Mouse (Mus musculus) hindbrain, embryonic 11.5 days (tissue): ENCODE data around the gene Adgre5. TPM values are rescaled to one million over a fixed set of nuclear protein-coding genes. Genes with fewer than 3 reads are reported as not detected.

Experiments used
- ATAC-seq: fragments of 200-750 bp; cut with Nextera tagmentation; 2 replicates; pipeline ENCODE4 v1.8.0; 2017; ENCODE audit warnings: mild to moderate bottlenecking, moderate TSS enrichment, moderate library complexity; ENCODE audit not compliant: low FRiP score
- DNase-seq: peaks from one replicate; pipeline ENCODE4 v3.0.0-alpha.2; 2015; ENCODE audit warnings: low spot score
- H3K27ac ChIP-seq: fragments of 300-500 bp; sonication (generic); 2 replicates; pipeline ENCODE4 v1.5.1; 2014; ENCODE audit warnings: mild to moderate bottlenecking, low read depth, low read length
- H3K27me3 ChIP-seq: fragments of 300-500 bp; sonication (generic); 2 replicates; pipeline ENCODE4 v1.6.1; 2014; ENCODE audit warnings: mild to moderate bottlenecking, low read length, moderate library complexity, mixed read lengths; ENCODE audit not compliant: control insufficient read depth, insufficient read depth
- H3K36me3 ChIP-seq: fragments of 300-500 bp; sonication (generic); 2 replicates; pipeline ENCODE4 v1.6.1; 2014; ENCODE audit warnings: mild to moderate bottlenecking, low read length, moderate library complexity, mixed read lengths; ENCODE audit not compliant: control insufficient read depth, insufficient read depth
- H3K4me1 ChIP-seq: fragments of 300-500 bp; sonication (generic); replicated peaks from 2 replicates; pipeline ENCODE4 v1.6.1; 2014; ENCODE audit warnings: low read length, mixed read lengths; ENCODE audit not compliant: control insufficient read depth, insufficient read depth
- H3K4me2 ChIP-seq: fragments of 300-500 bp; sonication (generic); replicated peaks from 2 replicates; pipeline ENCODE4 v1.6.1; 2014; ENCODE audit warnings: mild to moderate bottlenecking, low read depth, low read length
- H3K4me3 ChIP-seq: fragments of 300-500 bp; sonication (generic); 2 replicates; pipeline ENCODE4 v1.5.1; 2014; ENCODE audit warnings: low read depth, low read length
- H3K9ac ChIP-seq: fragments of 300-500 bp; sonication (generic); 2 replicates; pipeline ENCODE4 v1.6.1; 2014; ENCODE audit warnings: low read depth, low read length
- H3K9me3 ChIP-seq: fragments of 300-500 bp; sonication (generic); 2 replicates; pipeline ENCODE4 v1.6.1; 2016; ENCODE audit warnings: low read length; ENCODE audit not compliant: control insufficient read depth
- WGBS: fragments of 180-500 bp; shearing (Covaris S2); extraction: QIAGEN DNeasy Blood & Tissue Kit; methylation state at CpG from one replicate; pipeline ENCODE4 v1.1.7; 2014; 5-methylcytosine and 5-hydroxymethylcytosine counted together
- polyA plus RNA-seq: library from polyadenylated mRNA; unstranded; fragments of >200 nt; fragmentation: Nextera tagmentation; extraction: Ambion mirVana; gene quantifications from 2 replicates; pipeline ENCODE4 v1.2.1, GENCODE M21; 2014

Gene Adgre5
- 13.0 and 13.8 TPM in 2 replicates for polyA plus RNA-seq

DNA sequence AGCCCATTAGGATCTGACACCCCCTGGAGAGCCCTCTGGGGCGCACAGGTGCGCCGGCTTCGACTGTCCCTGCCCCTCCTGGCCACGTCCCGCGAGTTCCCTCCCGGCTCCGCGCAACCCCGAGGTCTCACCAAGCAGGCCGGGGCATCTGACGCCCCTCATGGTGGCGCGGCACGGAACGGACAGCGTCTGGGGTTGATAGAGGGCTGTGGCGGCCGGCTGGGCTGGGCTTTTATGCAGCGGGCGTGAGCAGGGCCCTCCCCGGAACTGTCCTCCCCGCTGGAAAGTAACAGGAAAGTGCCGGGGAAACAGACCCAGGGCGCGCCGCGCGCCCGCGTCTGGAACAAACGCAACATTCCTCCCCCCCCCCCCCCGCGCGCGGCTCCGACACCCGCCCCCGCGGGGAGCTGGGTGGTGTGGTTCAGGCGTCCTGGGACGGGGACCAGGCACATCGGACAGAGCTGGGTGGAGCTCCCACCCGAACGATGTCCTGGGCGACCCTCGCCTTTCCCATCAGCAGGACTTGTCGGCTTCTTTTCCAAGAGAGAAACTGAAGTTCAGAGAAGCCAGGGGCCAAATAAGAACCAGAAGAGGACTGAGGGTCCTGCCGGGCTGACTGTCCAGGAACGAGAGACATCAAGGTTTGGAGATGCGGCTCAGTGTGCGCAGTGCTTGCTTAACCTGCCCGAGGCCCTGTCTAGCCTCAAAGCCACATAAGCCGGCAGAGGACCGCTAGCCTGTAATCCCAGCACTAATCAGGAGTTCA lies at the start of gene Adgre5:
TSS of gene Adgre5 (minus strand) at position 351 of the 766 bp plus-strand sequence.
- Histone ChIP-seq H3K9me3 (no peaks in the 10 kb centered on the region), H3K4me3 (peak within 1 kb of the TSS; percentile 47), H3K27ac (no peak within 1 kb of the TSS), H3K27me3 (peaks cover 20% of the 10 kb centered on the region), H3K9ac (peak within 1 kb of the TSS; percentile 58; the same call in 1 of the 2 replicates), H3K36me3 (no peaks in the 10 kb centered on the region), H3K4me1 (no peaks in the 10 kb centered on the region; the same call in 1 of the 2 replicates), H3K4me2 (peak within 1 kb of the TSS; percentile 86)
- peak; percentile 52 for DNase-seq
- WGBS = under 1% methylated on average over 49 of the region's 56 CpGs
- ATAC-seq = peak; percentile 51; the same call in 1 of the 2 replicates

DNA sequence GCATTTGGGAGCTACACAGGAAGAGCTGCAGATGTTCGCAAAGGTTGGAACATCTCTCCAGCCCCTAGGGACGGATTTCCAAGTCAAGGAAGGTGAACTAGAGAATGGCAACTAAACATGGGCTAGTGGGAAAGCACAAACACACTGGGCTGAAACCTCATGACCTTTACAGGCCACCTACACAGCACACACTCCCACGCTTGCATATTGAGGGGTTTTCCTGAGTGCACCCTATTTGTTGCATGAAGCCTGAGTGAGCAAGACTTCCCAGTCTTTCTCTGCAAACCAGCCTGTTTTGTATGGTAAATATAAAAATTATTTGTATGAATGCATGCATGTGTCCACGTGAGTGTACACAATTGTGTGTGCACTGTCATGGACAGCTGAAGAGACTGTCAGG lies 48.7 kb upstream of the Adgre5 start:
- Histone ChIP-seq H3K36me3 (no peaks in the 10 kb centered on the region), H3K4me3 (no peak overlapping the region), H3K9me3 (no peaks in the 10 kb centered on the region), H3K27me3 (no peaks in the 10 kb centered on the region), H3K27ac (no peak overlapping the region), H3K4me1 (no peaks in the 10 kb centered on the region), H3K4me2 (no peak overlapping the region), H3K9ac (no peak overlapping the region)
- DNase-seq = no peak
- 76% methylated on average over 4 of the region's 4 CpGs for WGBS
- no peak for ATAC-seq

DNA sequence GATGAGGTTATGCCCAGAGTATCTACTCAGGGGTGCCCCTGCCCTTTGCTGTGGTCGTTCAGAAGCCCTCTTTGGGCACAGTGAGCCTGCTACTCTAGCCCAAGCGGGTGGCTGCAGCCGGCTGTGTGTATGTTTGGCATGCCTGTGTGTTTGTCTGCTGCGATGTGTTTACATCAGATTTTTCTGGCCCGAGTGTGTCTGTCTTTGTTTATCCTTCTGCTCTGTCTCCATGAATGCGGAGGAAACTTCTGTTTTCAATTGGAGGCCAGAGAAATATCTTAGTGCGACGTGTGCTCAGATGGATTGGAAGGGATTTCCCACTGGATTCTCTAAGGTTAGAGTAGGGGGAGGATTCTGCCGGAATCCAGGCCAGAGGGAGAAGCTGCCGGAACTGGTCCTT lies 43.9 kb upstream of the Adgre5 start:
- no peak overlapping the region for H3K27ac ChIP-seq
- no peaks in the 10 kb centered on the region for H3K36me3 ChIP-seq
- H3K9me3 ChIP-seq = no peaks in the 10 kb centered on the region
- 74% methylated on average over 10 of the region's 10 CpGs for WGBS
- no peaks in the 10 kb centered on the region for H3K27me3 ChIP-seq
- H3K4me1 ChIP-seq = no peaks in the 10 kb centered on the region
- ATAC-seq (no peak), DNase-seq (no peak)
- H3K4me2 ChIP-seq = no peak overlapping the region
- H3K4me3 ChIP-seq = no peak overlapping the region
- H3K9ac ChIP-seq = no peak overlapping the region

DNA sequence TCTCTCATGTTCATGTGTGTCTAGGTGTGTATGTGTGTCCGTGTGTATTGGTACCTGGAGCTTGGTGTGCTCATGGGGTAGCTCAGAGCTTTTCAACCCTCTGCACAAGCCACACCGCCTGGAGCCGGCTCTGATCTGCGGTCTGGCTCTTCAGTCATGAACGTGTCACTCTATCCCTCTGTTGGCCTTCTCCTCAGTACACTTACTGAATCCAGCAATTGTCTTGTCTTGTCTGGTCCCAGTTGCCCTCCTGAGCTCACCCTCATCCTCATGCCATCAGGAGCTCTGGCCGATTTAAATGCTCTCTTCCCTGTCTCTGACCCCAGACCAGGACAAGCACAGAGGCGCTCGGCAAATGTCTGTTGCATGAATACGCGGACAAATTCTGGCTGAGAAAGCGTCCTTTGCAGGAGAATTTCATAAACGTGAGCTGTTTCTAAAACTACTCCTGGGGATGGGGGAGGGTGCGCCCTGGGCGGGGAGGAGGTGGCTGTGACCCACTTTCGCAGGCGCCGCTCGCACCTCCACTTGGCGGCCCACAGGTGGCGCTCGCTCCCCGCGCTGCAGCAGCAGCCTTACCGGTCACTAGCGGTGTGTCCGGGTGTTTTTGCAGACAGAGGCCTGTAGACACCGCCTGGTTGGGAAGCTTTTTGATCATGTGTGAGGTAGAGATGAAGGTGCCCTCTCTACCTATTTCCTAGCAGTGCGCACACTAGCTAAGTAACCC lies 41.9 kb upstream of the Adgre5 start:
- no peaks in the 10 kb centered on the region for H3K4me1 ChIP-seq
- DNase-seq (peak; percentile 83), ATAC-seq (peak; percentile 63)
- 0 out of 2 replicates have a peak overlapping the region, but pooled peaks have one; percentile 19 for H3K4me2 ChIP-seq
- H3K9ac ChIP-seq = no peak overlapping the region; the same call in 1 of the 2 replicates
- H3K27me3 ChIP-seq = no peaks in the 10 kb centered on the region
- no peaks in the 10 kb centered on the region for H3K9me3 ChIP-seq
- no peaks in the 10 kb centered on the region for H3K36me3 ChIP-seq
- H3K27ac ChIP-seq = no peak overlapping the region
- H3K4me3 ChIP-seq = no peak overlapping the region
- WGBS = 14% methylated on average over 27 of the region's 28 CpGs

DNA sequence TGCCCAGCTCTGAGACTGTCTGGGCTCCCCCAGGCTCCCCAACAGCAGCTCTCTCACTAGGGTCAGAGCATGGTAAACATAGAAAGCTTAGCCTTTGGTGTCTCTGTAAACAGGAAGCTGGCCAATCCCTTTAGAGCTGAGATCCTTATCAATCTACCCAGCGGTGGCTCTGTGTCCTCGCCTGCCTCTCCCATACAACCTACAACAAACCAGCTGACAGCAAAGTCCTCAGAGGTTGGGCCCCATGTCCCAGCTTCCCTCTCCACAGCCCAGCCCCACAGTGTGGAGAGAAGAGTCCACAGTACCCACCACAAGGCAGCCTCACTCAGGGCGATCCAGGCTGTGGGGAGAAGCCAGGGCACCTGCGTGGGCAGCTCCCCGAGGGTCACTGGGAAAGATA lies 38.5 kb upstream of the Adgre5 start:
- Histone ChIP-seq H3K4me3 (no peak overlapping the region), H3K9me3 (no peaks in the 10 kb centered on the region)
- ATAC-seq = no peak

GRCm38 (mm10) chr8:83778051-83778450 lies 36.9 kb upstream of the Adgre5 start:
- H3K36me3 ChIP-seq = no peaks in the 10 kb centered on the region
- WGBS = 81% methylated on average over 3 of the region's 3 CpGs
- no peaks in the 10 kb centered on the region for H3K4me1 ChIP-seq
- DNase-seq (no peak), ATAC-seq (no peak)
- H3K27ac ChIP-seq = no peak overlapping the region
- no peaks in the 10 kb centered on the region for H3K27me3 ChIP-seq
- no peak overlapping the region for H3K4me3 ChIP-seq
- no peaks in the 10 kb centered on the region for H3K9me3 ChIP-seq
- H3K9ac ChIP-seq = no peak overlapping the region
- no peak overlapping the region for H3K4me2 ChIP-seq

More for the DNA sequence above, 38.5 kb upstream of the Adgre5 start:
- no peak overlapping the region for H3K9ac ChIP-seq
- no peak overlapping the region for H3K27ac ChIP-seq
- H3K4me1 ChIP-seq = no peaks in the 10 kb centered on the region
- DNase-seq = no peak
- no peaks in the 10 kb centered on the region for H3K27me3 ChIP-seq
- no peaks in the 10 kb centered on the region for H3K36me3 ChIP-seq
- 64% methylated on average over 5 of the region's 5 CpGs for WGBS
- no peak overlapping the region for H3K4me2 ChIP-seq

GRCm38 (mm10) chr8:83776632-83777031 lies 35.5 kb upstream of the Adgre5 start:
- Histone ChIP-seq H3K9ac (no peak overlapping the region), H3K27ac (no peak overlapping the region), H3K9me3 (no peaks in the 10 kb centered on the region), H3K4me3 (no peak overlapping the region), H3K36me3 (no peaks in the 10 kb centered on the region), H3K4me2 (no peak overlapping the region), H3K4me1 (no peaks in the 10 kb centered on the region), H3K27me3 (no peaks in the 10 kb centered on the region; the same call in 1 of the 2 replicates)
- DNase-seq = no peak
- no peak for ATAC-seq
- 44% methylated on average over 4 of the region's 4 CpGs for WGBS

DNA sequence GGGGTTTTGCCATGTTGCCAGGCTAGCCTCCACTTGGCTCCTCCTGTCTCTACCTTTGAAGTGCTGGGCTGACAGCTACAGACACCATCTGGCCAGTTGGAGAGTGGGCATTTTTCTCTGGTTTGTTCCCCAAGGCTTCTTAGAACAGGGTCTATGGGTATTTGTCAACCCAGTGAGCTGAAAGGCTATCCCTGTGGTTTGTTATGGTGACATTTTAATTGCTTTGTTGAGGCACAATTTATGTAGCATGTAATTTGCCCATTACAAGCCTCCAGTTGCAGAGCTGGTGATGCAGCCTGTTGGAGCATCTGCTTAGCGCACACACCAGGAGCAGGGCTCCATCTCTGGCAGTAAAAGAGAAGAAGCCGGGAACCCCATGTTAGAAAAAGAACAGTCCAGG lies 33.1 kb upstream of the Adgre5 start:
- H3K27ac ChIP-seq = no peak overlapping the region
- DNase-seq = no peak
- no peaks in the 10 kb centered on the region for H3K4me1 ChIP-seq
- no peaks in the 10 kb centered on the region; the same call in 1 of the 2 replicates for H3K27me3 ChIP-seq
- H3K4me2 ChIP-seq = no peak overlapping the region
- no peaks in the 10 kb centered on the region for H3K9me3 ChIP-seq
- no peaks in the 10 kb centered on the region for H3K36me3 ChIP-seq
- no peak overlapping the region for H3K9ac ChIP-seq
- ATAC-seq = no peak
- 89% methylated on average over 2 of the region's 2 CpGs for WGBS
- no peak overlapping the region for H3K4me3 ChIP-seq
